Mouse (Mus musculus): ENCODE data around the gene Olfr921. TPM values are rescaled to one million over a fixed set of nuclear protein-coding genes. Genes with fewer than 3 reads are reported as not detected.

Olfr921 gene
- total RNA-seq, 1 experiment: not detected

DNA sequence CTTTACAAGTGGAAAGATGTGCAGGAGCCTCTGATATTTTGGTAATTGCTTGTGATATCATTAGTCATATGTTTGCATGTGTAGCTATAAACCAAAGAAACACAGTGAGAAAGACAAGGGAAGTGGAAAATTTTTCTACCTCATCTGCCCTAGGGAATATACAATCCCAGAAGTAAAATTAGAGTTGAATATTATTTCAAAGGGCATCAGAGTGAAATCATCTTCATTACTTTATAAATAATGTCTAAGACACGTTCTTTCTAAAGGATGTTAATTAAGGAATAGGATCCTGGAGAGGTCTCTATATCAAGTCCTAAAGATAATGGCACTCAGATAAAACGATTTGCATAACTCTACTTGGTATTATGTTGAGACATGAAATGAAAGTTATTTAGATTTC, 41.4 kb downstream of the Olfr921 start, which contains the start of gene Olfr922:
Olfr922 (plus strand) TSS at position 301 of the 400 bp plus-strand sequence.
- no peaks in the 10 kb centered on the region for H3K4me1 ChIP-seq (ENCODE audit: control insufficient read depth in 2 of 2, insufficient read depth in 2 of 2, low read length in 2 of 2, poor library complexity in 1 of 2)
- in situ Hi-C loops (cut with MboI; ENCODE audit: low sequenced_read_pairs in 2 of 2, unreplicated experiment in 2 of 2): no loop called here
- no peaks in the 10 kb centered on the region for H3K9me3 ChIP-seq (ENCODE audit: control insufficient read depth, insufficient read depth, low read depth, low read length)
- TF ChIP-seq ZC3H11A (IDR thresholded peaks at IDR 0.05; ENCODE audit: borderline replicate concordance, low read depth, low read length) (no peak), ZNF384 (IDR thresholded peaks at IDR 0.05; ENCODE audit: low read depth, low read length) (no peak), CHD2 (IDR thresholded peaks at IDR 0.05; ENCODE audit: low read depth, low read length) (no peak), HCFC1 (IDR thresholded peaks at IDR 0.05; ENCODE audit: borderline replicate concordance, insufficient read depth, low read length) (no peak), MAFK (IDR thresholded peaks at IDR 0.05; ENCODE audit: insufficient read depth, low read depth, low read length) (no peak)
- no peak within 1 kb of the TSS for H3K4me3 ChIP-seq (ENCODE audit: insufficient read depth in 1 of 2, low read depth in 1 of 2, low read length in 2 of 2, poor library complexity in 1 of 2, severe bottlenecking in 1 of 2)
- H3K36me3 ChIP-seq (ENCODE audit: control insufficient read depth, insufficient read depth, low read length, poor library complexity, severe bottlenecking): no peaks in the 10 kb centered on the region
- no peak within 1 kb of the TSS for H3K9ac ChIP-seq (ENCODE audit: insufficient read depth, low read depth, low read length, poor library complexity, severe bottlenecking)
- H3K27ac ChIP-seq (ENCODE audit: insufficient read depth, low read depth, low read length, poor library complexity, severe bottlenecking): no peak within 1 kb of the TSS
- DNase-seq (ENCODE audit: low read depth, low spot score): no peak

DNA sequence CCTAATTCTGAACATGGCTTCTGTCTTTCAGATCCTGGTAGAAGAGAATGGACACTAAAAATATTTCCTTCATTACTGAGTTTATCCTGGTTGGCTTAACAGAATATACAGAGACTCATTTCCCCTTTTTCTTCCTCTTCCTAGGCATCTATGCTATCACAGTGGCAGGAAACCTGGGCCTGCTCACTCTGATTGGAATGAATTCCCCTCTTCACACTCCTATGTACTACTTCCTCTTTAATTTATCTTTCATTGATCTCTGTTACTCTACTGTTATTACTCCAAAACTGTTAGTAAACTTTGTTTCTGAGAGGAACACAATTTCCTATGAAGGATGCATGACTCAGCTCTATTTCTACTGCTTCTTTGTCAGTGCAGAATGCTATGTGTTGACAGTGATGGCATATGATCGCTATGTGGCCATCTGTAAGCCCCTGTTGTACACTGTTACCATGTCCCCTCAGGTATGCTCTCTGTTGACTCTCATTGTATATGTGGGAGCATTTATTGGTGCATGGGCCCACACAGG, 42.7 kb downstream of the Olfr921 start:
- in situ Hi-C loops (cut with MboI; ENCODE audit: low sequenced_read_pairs in 2 of 2, unreplicated experiment in 2 of 2): no loop called here
- no peak for DNase-seq (ENCODE audit: low read depth, low spot score)
- no peaks in the 10 kb centered on the region for H3K9me3 ChIP-seq (ENCODE audit: control insufficient read depth, insufficient read depth, low read depth, low read length)
- no peaks in the 10 kb centered on the region for H3K36me3 ChIP-seq (ENCODE audit: control insufficient read depth, insufficient read depth, low read length, poor library complexity, severe bottlenecking)
- no peak overlapping the region for H3K4me3 ChIP-seq (ENCODE audit: insufficient read depth in 1 of 2, low read depth in 1 of 2, low read length in 2 of 2, poor library complexity in 1 of 2, severe bottlenecking in 1 of 2)
- no peak overlapping the region for H3K9ac ChIP-seq (ENCODE audit: insufficient read depth, low read depth, low read length, poor library complexity, severe bottlenecking)
- no peaks in the 10 kb centered on the region for H3K4me1 ChIP-seq (ENCODE audit: control insufficient read depth in 2 of 2, insufficient read depth in 2 of 2, low read length in 2 of 2, poor library complexity in 1 of 2)
- no peak overlapping the region for H3K27ac ChIP-seq (ENCODE audit: insufficient read depth, low read depth, low read length, poor library complexity, severe bottlenecking)
- no peak for TF ChIP-seq MAFK (IDR thresholded peaks at IDR 0.05; ENCODE audit: insufficient read depth, low read depth, low read length)
- no peak for TF ChIP-seq ZC3H11A (IDR thresholded peaks at IDR 0.05; ENCODE audit: borderline replicate concordance, low read depth, low read length)
- TF ChIP-seq CHD2 (IDR thresholded peaks at IDR 0.05; ENCODE audit: low read depth, low read length): no peak
- TF ChIP-seq ZNF384 (IDR thresholded peaks at IDR 0.05; ENCODE audit: low read depth, low read length): no peak
- no peak for TF ChIP-seq HCFC1 (IDR thresholded peaks at IDR 0.05; ENCODE audit: borderline replicate concordance, insufficient read depth, low read length)

DNA sequence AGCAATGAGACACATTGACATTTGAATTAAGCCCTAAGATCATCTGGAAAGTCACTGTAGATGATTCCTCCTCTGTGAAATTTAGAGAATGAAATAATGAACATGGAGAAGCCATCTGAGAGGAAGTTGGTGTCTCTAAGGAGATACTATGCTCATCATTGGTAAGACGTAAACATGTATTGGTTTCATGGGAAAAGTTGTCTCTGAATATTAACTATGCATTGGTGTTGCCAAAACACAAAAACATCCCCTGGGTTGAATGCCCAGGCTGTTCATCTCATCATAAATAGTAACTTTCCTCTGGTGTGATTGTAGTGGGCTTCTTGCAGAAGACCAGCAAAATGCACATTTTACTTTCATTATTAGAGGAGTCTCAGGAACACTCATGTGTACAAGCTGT, 53.4 kb downstream of the Olfr921 start, which contains the start of gene Olfr923:
Olfr923 (plus strand) TSS at position 301 of the 400 bp plus-strand sequence.
- in situ Hi-C loops (cut with MboI; ENCODE audit: low sequenced_read_pairs in 2 of 2, unreplicated experiment in 2 of 2): no loop called here
- DNase-seq (ENCODE audit: low read depth, low spot score): no peak
- H3K4me3 ChIP-seq (ENCODE audit: insufficient read depth in 1 of 2, low read depth in 1 of 2, low read length in 2 of 2, poor library complexity in 1 of 2, severe bottlenecking in 1 of 2): no peak within 1 kb of the TSS
- H3K36me3 ChIP-seq (ENCODE audit: control insufficient read depth, insufficient read depth, low read length, poor library complexity, severe bottlenecking): no peaks in the 10 kb centered on the region
- no peak within 1 kb of the TSS for H3K27ac ChIP-seq (ENCODE audit: insufficient read depth, low read depth, low read length, poor library complexity, severe bottlenecking)
- TF ChIP-seq ZNF384 (IDR thresholded peaks at IDR 0.05; ENCODE audit: low read depth, low read length): no peak
- no peak for TF ChIP-seq CHD2 (IDR thresholded peaks at IDR 0.05; ENCODE audit: low read depth, low read length)
- no peak for TF ChIP-seq MAFK (IDR thresholded peaks at IDR 0.05; ENCODE audit: insufficient read depth, low read depth, low read length)
- no peak for TF ChIP-seq ZC3H11A (IDR thresholded peaks at IDR 0.05; ENCODE audit: borderline replicate concordance, low read depth, low read length)
- no peak for TF ChIP-seq HCFC1 (IDR thresholded peaks at IDR 0.05; ENCODE audit: borderline replicate concordance, insufficient read depth, low read length)
- no peaks in the 10 kb centered on the region for H3K9me3 ChIP-seq (ENCODE audit: control insufficient read depth, insufficient read depth, low read depth, low read length)
- no peak within 1 kb of the TSS for H3K9ac ChIP-seq (ENCODE audit: insufficient read depth, low read depth, low read length, poor library complexity, severe bottlenecking)
- no peaks in the 10 kb centered on the region for H3K4me1 ChIP-seq (ENCODE audit: control insufficient read depth in 2 of 2, insufficient read depth in 2 of 2, low read length in 2 of 2, poor library complexity in 1 of 2)

Other genes with a start within 250 kb of the Olfr921 start
- not detected in 2 replicates for gene Olfr910, start 235.2 kb upstream of the Olfr921 start, total RNA-seq (2012; rRNA removed)
- not detected in 2 replicates for gene Olfr912, start 192.9 kb upstream of the Olfr921 start, total RNA-seq (2012; rRNA removed)
- gene Olfr913, start 180.3 kb upstream of the Olfr921 start, total RNA-seq (2012; rRNA removed): not detected in 2 replicates
- not detected in 2 replicates for gene Olfr914, start 168.0 kb upstream of the Olfr921 start, total RNA-seq (2012; rRNA removed)
- gene Olfr916, start 113.2 kb upstream of the Olfr921 start, total RNA-seq (2012; rRNA removed): not detected in 2 replicates
- gene Olfr917, start 107.2 kb upstream of the Olfr921 start, total RNA-seq (2012; rRNA removed): not detected in 2 replicates
- gene Olfr918, start 98.5 kb upstream of the Olfr921 start, total RNA-seq (2012; rRNA removed): not detected in 2 replicates
- gene Olfr919, start 69.4 kb upstream of the Olfr921 start, total RNA-seq (2012; rRNA removed): not detected in 2 replicates
- gene Vwa5a, start 54.8 kb upstream of the Olfr921 start, total RNA-seq (2012; rRNA removed): 10.4 and 11.9 TPM in 2 replicates
- 0.09 and 0.11 TPM in 2 replicates for gene Olfr920, start 20.8 kb upstream of the Olfr921 start, total RNA-seq (2012; rRNA removed)
- not detected in 2 replicates for gene Olfr922, start 41.5 kb downstream of the Olfr921 start, total RNA-seq (2012; rRNA removed)
- gene Olfr923, start 53.5 kb downstream of the Olfr921 start, total RNA-seq (2012; rRNA removed): not detected in 2 replicates
- 0.37 TPM in 1 of 2 replicates, not detected in the other for gene Olfr924, start 71.4 kb downstream of the Olfr921 start, total RNA-seq (2012; rRNA removed)
- gene Olfr26, start 82.0 kb downstream of the Olfr921 start, total RNA-seq (2012; rRNA removed): not detected in 2 replicates
- not detected in 2 replicates for gene Olfr926, start 104.1 kb downstream of the Olfr921 start, total RNA-seq (2012; rRNA removed)
- not detected in 2 replicates for gene Olfr930, start 156.7 kb downstream of the Olfr921 start, total RNA-seq (2012; rRNA removed)
- not detected in 2 replicates for gene Olfr933, start 199.2 kb downstream of the Olfr921 start, total RNA-seq (2012; rRNA removed)
- not detected in 2 replicates for gene Olfr934, start 215.2 kb downstream of the Olfr921 start, total RNA-seq (2012; rRNA removed)
- not detected in 2 replicates for gene Olfr935, start 226.6 kb downstream of the Olfr921 start, total RNA-seq (2012; rRNA removed)